Mouse (Mus musculus): ENCODE data around the gene Calcrl.

Gene Calcrl

GRCm38 (mm10) chr2:84316185-84316805 is 108.9 kb downstream of the Calcrl start:
- DNase-seq (ENCODE audit: low spot score in 2 of 2) = no peak

- no peak for DNase-seq (ENCODE audit: low spot score in 2 of 2)
Observed at GRCm38 (mm10) chr2:84296517-84296916, 128.7 kb downstream of the Calcrl start.

DNA sequence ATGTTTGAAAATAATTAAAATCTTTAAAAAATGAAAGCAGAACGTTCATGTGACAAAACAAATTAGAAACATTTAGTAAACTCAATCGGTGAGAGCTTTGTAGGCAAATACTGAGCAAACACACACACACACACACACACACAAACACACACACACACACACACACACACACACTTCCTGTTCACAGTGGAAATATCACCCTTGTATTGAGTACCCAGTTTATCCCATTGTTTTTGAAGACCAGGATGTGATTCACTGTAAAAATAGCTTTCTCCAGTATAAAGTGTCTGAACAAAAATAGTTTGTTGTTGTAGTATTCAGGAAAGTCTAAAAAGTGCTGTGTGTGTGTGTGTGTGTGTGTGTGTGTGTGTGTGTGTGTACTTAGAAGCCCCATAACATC is 130.1 kb downstream of the Calcrl start:
- no peak for DNase-seq (ENCODE audit: low spot score in 2 of 2)

GRCm38 (mm10) chr2:84294611-84295010 is 130.6 kb downstream of the Calcrl start:
- DNase-seq (ENCODE audit: low spot score in 2 of 2) = no peak

- no peak for DNase-seq (ENCODE audit: low spot score in 2 of 2)
Observed at GRCm38 (mm10) chr2:84292351-84293000, 132.7 kb downstream of the Calcrl start.

- DNase-seq (ENCODE audit: low spot score in 2 of 2) = no peak
Observed at GRCm38 (mm10) chr2:84288940-84289557, 136.2 kb downstream of the Calcrl start.
